Mouse (Mus musculus): Measurements from ENCODE around the gene Ell.

The Ell gene

DNA sequence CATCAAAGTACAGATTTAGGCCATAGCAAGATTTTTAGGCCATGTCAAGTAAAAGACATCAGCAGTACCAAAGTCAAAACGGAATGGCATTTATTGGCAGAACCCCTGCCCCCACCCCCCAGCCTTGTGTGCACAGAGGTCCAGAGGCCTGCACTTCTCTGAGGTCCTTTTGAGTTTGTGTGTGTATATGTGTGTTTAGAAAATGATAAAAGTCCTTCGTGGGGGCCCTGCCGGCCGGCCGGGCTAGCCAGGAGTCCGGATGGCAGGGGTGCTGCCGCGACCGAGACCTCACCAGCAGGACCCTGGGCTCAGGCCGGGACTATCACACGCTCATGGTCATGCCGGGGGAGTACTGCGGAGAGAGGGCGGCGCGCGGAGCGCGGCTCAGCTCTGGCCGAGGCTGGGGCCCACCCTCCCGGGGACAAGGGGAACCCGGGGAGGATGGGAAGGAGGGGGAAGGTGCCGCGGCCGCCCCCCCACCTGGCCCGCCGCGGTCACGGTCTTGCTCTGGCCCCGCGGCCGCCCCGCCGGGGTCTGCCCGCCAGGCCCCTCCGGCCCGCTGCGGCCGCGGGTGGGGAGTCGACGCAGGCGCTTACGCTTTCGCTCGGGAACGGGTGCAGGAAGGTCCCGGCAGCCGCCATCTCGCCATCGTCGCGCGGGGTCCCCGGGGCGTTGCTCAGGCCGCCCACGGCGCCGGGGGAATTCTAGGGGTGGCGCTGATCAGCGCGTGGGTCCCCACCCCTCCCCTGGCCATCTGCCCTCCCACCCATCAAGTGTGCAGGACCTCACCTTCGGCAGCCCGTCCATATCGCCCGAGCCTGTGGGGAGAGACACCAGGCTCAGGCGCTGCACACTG lies 58.4 kb downstream of the Ell start:
- no peak for DNase-seq (ENCODE audit: extremely low read depth, low read depth)

- DNase-seq (ENCODE audit: extremely low read depth, low read depth) = no peak
Observed at GRCm38 (mm10) chr8:70598283-70598682, 59.0 kb downstream of the Ell start.

- DNase-seq (ENCODE audit: extremely low read depth, low read depth) = no peak
Observed at GRCm38 (mm10) chr8:70598722-70599121, 59.5 kb downstream of the Ell start.

GRCm38 (mm10) chr8:70599507-70600290 lies 60.4 kb downstream of the Ell start:
- DNase-seq (ENCODE audit: extremely low read depth, low read depth) = no peak

DNA sequence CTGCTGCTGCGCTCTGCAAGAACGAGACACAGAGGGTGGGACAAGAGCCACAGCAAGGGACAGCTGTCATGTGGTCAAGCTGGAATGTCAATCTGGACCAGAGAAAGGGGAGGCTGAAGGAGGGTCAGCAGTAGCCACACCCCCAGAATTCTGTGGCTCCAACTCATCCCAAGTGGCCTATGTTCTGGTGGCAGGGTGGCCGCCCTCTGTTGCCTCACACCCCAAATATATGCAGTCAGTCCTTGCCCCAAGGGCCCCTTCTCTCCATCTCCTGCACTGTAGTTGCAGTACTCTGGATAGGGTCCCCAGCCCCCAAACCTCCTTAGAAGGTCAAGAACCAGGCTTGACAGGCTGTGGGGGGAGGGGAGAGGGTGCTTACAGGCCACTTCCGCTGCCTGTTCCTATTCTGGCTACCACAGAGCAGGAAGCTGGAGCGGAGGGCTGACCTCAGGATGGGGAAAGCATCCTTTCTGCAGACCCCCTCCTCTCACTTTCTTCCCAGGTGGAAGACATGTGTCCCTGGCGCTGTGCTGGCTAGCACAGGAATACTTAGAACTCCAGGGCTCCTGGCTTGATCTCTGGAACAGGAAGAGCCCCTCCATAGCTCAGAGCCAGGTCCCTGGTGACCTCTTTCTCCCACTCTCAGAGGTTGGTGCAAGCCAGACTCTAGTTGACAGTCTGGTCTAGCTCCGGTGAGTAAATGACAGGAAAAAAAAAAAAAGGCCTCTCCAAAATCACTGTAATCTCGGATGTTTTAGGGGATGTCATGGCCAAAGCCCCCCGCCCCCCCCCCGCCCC lies 61.4 kb downstream of the Ell start:
- no peak for DNase-seq (ENCODE audit: extremely low read depth, low read depth)

- DNase-seq (ENCODE audit: extremely low read depth, low read depth) = no peak
Observed at GRCm38 (mm10) chr8:70601271-70601649, 62.0 kb downstream of the Ell start.

DNA sequence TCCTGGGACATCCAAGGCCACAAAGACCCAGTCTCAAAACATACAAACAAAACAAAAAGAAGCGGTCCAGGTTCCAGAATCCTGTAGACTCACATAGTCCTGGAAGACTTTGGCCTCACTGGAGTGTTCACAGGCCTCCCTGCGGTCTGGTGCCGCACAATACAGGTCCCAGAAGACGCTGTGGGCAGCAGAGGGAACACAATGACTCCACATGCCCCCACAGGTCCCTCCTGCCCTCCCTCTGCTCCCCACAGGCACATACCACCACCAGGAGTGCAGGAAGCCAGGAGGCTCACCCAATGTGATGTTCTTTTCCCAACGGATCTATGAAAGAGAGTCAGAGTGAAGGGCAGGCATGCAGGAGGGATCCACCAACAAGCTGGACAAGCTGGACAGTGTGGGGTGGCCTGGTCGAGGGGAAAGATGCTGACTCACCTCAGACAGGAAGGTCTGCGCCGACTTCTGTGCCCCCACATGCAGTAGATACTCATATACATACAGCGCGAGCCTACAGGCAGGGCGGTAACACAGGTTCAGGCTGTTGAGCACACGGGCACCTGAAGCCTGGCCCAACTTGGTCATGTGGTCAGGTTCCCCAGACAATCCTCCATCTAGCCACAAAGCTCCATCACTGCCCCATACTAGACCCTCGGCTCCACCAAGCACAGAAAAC lies 63.0 kb downstream of the Ell start:
- no peak for DNase-seq (ENCODE audit: extremely low read depth, low read depth)

- DNase-seq (ENCODE audit: extremely low read depth, low read depth) = no peak
Observed at GRCm38 (mm10) chr8:70604558-70604957, 65.3 kb downstream of the Ell start.

DNA sequence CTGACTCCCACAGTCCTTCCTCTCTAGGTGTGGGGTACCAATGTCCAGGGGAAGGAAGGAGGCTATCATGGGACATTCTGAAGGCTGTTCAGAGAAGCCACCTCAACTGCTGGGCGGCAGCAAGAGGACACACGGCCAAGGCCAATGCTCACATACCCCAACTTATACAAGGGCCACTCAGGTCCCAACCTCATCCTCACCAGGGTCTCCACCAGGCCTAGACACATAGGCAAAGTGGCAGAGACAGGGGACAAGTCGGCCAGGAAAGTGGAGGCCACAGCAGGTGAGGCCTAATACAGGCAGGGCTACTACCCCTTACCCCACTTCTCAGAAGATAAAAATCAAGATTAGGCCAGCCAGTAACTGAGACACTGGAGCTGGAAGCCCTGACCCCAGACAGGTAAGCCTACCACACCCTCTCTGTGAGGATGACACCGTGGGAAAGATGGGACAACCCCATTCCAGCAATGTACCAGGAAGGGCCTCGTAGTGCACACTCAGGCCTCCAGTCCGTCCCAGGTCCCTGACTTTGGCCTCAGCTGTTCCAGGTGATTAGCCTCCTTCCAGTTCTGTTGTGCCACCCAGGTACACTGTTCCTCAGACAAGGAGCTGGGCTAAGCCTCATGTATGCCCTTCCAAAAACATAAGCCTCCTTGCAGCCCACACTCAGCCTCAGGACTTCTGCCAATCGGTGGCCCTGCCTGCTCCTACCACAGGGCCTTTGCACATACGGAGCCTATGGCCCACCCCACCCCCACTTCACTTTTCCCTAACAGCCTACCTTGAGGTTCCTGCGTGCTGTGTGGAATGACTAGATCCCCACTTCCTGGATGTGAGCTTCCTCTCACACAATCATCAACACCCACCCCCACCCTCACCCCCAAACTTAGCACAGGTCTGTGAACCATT lies 66.9 kb downstream of the Ell start:
- no peak for DNase-seq (ENCODE audit: extremely low read depth, low read depth)

DNA sequence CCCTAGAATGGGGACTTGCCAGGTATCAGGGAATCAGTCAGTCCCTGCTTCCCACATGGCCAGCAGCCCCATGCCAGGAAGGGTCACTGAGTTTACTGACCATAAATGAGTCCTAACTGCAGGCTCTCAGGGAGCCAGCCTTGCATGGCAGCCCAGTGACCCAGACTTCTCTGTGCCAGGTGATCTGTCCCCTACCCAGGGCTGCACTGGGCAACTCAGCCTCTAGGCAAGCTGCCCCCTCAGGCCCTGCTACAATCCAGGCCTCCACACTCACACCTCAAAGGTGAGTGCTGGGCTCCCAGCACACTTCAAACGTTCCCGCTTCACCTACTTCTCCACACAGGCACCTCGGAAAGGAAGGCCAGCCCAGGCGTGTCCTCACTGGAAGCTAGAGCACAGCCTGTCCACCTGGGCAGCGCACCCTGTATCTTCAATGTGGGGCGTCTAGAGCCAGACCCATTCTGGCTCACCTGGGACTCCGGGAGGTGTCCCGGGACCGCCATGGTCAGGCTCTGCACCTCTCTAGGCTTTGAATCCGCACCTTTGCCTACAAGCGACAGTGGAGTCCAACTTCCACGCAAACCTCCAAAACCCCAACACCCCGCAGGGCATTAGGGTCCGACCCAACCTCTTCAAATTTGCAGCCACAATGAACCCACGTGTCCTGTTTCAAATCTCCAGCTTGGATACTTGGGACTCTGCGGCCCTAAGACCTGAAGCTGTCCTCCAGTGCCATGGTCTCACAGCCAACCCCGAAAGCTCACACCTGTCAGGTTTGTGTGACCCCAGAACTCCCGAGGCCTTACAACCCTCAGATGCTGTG lies 67.7 kb downstream of the Ell start:
- no peak for DNase-seq (ENCODE audit: extremely low read depth, low read depth)

GRCm38 (mm10) chr8:70607603-70607897 lies 68.3 kb downstream of the Ell start:
- DNase-seq (ENCODE audit: extremely low read depth, low read depth) = no peak

DNA sequence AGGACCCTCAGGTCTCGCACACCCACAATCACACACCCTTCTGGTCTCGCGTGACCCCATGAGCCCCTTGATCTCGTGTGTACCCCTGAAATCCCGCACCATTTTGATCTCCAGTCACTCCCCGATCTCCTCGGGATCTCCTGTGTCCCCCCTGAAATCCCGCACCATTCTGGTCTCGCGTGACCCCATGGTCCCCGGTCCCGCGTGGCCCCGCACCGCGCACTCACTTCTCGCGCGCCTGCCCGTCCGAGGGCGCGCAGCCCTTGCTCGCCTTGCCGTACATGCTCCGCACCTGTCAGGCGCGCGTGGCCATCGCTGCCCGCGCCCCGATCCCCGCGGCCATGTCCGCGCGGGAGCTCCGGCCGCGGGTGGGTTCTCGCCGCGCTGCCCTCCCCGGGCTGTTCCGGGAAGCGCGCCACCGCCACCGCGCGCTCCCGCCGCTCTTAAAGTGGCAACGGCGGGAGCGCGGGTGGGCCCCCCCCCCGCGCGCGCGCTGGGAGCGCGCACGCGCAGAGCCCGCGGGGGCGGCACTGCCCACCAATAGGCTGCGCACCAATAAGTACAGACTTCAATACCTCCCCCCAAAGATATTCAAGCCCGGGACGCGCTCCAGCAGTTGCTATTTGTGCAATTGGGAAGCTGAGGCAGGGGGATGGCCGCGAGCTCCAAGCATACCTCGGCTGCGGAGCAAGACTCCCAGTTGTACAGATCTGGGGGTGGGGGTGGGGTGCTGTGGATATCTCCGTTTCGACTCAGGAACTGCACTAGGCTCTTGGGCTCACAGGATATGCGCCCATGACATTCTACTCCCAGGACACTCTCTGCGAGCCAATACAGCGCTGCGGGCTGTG lies 68.9 kb downstream of the Ell start:
- DNase-seq (ENCODE audit: extremely low read depth, low read depth) = no peak

DNA sequence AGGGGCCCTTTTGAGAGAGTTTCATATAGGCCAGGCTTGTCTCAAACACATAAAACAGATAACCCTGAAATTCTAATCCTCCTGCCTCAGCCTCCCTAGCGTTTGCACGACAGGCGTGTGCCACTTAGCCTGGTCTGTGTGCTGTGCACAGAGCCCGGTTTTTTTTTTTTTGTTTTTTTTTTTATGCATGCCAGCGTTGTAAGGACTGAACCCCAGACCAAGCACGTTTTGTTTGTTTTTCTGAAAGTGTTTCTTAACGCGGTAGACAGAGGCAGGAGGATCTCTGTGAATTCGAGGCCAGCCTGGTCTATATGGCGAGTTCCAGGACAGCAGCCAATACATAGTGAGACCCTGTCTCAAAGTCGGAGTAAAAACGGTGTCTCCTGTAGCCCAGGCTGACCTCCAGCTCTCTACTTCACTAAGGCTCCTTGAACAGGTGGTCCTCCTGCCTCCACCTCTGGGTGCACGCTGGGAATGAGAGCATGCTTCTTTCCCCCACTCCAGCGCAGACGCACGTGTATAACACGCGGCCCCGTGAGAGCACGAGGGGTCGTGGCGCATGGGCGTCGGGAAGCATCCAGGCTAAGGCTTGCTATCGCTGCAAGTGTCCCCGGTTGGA lies 69.6 kb downstream of the Ell start, which contains the start of gene Ssbp4:
Gene Ssbp4, minus strand, starts transcription at position 124 of the 619 bp plus-strand sequence.
- no peak for DNase-seq (ENCODE audit: extremely low read depth, low read depth)

- DNase-seq (ENCODE audit: extremely low read depth, low read depth) = no peak
Observed at GRCm38 (mm10) chr8:70609368-70609848, 70.2 kb downstream of the Ell start.

DNA sequence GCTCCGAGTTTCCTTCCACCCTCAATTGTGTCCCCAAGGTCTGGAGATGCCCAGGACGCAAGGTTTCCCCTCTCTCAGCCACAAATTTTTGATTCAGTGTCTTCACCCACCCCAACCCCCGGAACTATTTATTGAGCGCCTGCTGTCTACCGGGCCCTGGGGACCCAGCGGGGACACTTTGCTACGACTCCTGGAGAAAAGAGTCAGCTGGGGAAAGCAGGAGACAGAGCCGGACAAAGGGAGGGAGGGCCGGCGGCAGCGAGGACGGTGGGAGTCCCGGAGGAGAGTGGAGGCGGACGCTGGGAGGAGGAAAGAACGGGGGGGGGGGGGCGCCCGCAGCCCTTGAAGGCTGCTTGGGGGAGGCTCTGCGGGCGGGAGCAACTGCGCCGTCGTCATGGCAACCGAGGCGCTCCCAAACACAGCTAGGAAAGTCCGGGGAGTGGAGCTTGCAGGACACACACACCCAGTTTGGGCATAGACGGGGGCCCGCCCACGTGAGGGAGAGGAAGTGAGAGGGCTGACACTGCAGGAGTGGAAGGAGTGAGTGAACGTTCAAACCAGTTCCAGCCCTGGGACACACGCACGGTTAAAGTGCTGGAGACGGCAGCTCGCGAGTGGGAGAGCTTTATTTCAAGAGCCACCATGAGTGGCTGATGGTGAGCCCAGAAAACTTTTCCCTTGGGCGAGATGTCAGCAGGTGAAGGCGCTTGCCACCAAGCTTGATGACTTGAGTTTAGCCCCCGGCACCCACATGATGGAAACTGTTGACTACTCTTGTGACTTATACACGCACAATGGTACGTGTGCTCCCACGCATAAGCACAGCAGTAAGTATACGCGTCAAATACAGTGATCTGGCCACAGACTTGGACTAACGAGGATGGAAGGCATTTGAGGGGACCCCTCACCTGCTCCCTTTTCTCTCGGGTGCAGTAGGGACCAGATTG lies 70.9 kb downstream of the Ell start:
- peak; percentile 89 for DNase-seq (ENCODE audit: extremely low read depth, low read depth)

DNA sequence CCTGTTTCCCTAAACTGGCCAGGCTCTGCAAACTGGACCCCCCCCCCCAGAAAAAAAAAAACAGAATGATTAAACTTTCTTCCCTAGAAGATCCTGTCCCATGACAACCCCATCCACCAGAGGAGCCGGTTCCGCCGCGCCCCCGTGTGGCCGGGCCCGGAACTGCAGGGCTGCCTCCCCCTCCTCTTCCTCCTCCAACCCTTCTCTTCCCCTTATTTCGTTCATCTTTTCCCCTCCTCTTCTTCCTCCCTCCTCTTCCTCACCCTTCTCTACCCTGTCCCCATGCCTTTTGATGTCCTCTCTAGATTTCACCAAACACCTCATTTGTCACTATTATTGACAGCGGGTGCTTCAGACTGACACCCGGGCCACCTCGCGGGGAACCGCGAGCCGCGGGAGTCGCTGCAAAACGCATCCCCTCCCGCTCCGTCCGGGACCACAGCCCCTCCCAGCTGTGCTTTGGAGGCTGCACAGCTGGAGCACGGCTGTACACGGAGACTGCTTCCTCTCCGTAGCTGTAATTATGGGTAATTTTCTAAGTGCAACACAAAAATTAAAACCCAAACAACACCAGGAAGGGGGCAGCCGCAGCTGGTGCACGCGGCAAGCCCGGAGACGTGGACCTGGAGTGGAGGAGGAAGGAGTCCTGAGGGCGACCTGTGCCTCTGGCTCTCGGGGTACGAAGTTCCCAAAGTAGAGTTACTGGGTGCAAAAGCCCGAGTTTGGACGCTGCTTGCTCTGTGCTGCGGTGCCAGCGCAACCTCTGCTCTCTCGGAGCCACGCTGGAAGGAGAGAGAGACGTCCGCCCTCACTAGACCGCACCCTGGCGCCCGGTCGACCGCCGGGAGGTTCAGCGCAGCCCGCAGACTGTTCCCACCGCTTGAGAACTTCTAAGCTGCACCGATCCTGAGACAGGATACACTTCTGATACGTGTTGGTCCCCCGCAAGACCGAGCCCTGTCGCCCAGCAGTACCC lies 71.8 kb downstream of the Ell start:
- DNase-seq (ENCODE audit: extremely low read depth, low read depth) = no peak

Data from MEL-GATA-1-ER (cell line).